Mouse (Mus musculus) midbrain, embryonic 10.5 days (tissue): ENCODE measurements around the gene Mrps5. TPM values are rescaled to one million over a fixed set of nuclear protein-coding genes. Genes with fewer than 3 reads are reported as not detected.

Experiments used
- DNase-seq: peaks from one replicate; pipeline ENCODE4 v3.0.0-alpha.2; 2017; ENCODE audit warnings: low spot score
- H3K27ac ChIP-seq: fragments of 300-500 bp; sonication (generic); replicated peaks from 2 replicates; pipeline ENCODE4 v1.5.1; 2016; ENCODE audit warnings: mild to moderate bottlenecking
- H3K27me3 ChIP-seq: fragments of 300-500 bp; sonication (generic); 2 replicates; pipeline ENCODE4 v1.6.1; 2016; ENCODE audit warnings: low read depth, mild to moderate bottlenecking; ENCODE audit not compliant: poor library complexity, severe bottlenecking
- H3K36me3 ChIP-seq: fragments of 300-500 bp; sonication (generic); 2 replicates; pipeline ENCODE4 v1.6.1; 2016; ENCODE audit warnings: mild to moderate bottlenecking, moderate library complexity
- H3K4me1 ChIP-seq: fragments of 300-500 bp; sonication (generic); 2 replicates; pipeline ENCODE4 v1.6.1; 2016
- H3K4me3 ChIP-seq: fragments of 300-500 bp; sonication (generic); 2 replicates; pipeline ENCODE4 v1.5.1; 2016; ENCODE audit warnings: mild to moderate bottlenecking, moderate library complexity
- H3K9me3 ChIP-seq: fragments of 300-500 bp; sonication (generic); replicated peaks from 2 replicates; pipeline ENCODE4 v1.6.1; 2016; ENCODE audit warnings: mild to moderate bottlenecking
- WGBS: fragments of 180-500 bp; shearing (Covaris S2); methylation state at CpG from one replicate; pipeline ENCODE4 v1.1.7; 2016; 5-methylcytosine and 5-hydroxymethylcytosine counted together
- polyA plus RNA-seq: library from polyadenylated mRNA; unstranded; fragments of >200 nt; fragmentation: Nextera tagmentation; extraction: Ambion mirVana; gene quantifications from 2 replicates; pipeline ENCODE4 v1.2.1, GENCODE M21; 2016

The Mrps5 gene
- polyA plus RNA-seq, 1 experiment from 2014 or later = 169 TPM

DNA sequence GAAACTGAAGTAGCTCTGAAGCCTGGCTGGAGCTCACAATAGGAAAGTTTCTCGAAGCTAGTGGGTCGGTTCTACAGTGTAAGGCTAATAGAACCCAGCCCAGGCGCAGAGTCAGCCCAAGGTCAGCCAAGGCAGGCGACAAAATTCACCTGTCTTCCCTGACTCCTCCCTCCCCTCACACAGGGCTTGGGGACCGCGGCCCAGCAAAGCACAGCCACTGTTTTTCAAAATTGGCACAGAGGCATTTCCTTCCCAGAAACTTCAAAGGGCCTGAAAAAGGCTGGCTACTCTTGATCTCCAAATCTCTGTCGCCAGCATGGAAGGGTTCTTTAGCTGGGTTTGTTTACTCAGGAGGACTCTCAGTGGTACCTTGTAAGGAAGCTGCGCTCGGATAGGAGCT, 68.4 kb downstream of the Mrps5 start:
- 7% methylated on average over 9 of the region's 9 CpGs for WGBS
- Histone ChIP-seq H3K9me3 (no peaks in the 10 kb centered on the region), H3K27me3 (peaks cover 77% of the 10 kb centered on the region), H3K4me3 (peak overlapping the region; percentile 62), H3K27ac (no peak overlapping the region), H3K4me1 (peaks cover 16% of the 10 kb centered on the region), H3K36me3 (no peaks in the 10 kb centered on the region)
- peak; percentile 12 for DNase-seq

- peaks cover 16% of the 10 kb centered on the region for H3K4me1 ChIP-seq
- WGBS = under 1% methylated on average over 43 of the region's 43 CpGs
- peak; percentile 77 for DNase-seq
- no peaks in the 10 kb centered on the region for H3K36me3 ChIP-seq
- H3K9me3 ChIP-seq = no peaks in the 10 kb centered on the region
- peaks cover 77% of the 10 kb centered on the region for H3K27me3 ChIP-seq
- peak within 1 kb of the TSS; percentile 46; the same call in 1 of the 2 replicates for H3K27ac ChIP-seq
- H3K4me3 ChIP-seq = peak within 1 kb of the TSS; percentile 62
These were observed 69.2 kb downstream of the Mrps5 start, which contains the start of gene Mal for GRCm38 (mm10) chr2:127656086-127656720. Gene Mal, minus strand, starts transcription at chr2:127656695.

Other genes with a start within 250 kb of the Mrps5 start
- not detected in 2 replicates for gene Astl, start 248.6 kb upstream of the Mrps5 start, polyA plus RNA-seq
- gene Adra2b, start 224.0 kb upstream of the Mrps5 start, polyA plus RNA-seq = 2.6 and 2.8 TPM in 2 replicates
- 0.10 and 0.29 TPM in 2 replicates for gene Gpat2, start 162.0 kb upstream of the Mrps5 start, polyA plus RNA-seq
- gene Fahd2a, start 142.7 kb upstream of the Mrps5 start, polyA plus RNA-seq = 23.0 and 27.7 TPM in 2 replicates
- gene Kcnip3, start 65.1 kb upstream of the Mrps5 start, polyA plus RNA-seq = 1.8 and 2.6 TPM in 2 replicates
- 0.28 and 0.43 TPM in 2 replicates for gene Prom2, start 45.8 kb upstream of the Mrps5 start, polyA plus RNA-seq
- gene Zfp661, start 128 bp upstream of the Mrps5 start, polyA plus RNA-seq = 7.6 and 9.6 TPM in 2 replicates
- 0.62 and 1.0 TPM in 2 replicates for gene Mal, start 69.5 kb downstream of the Mrps5 start, polyA plus RNA-seq
- 0.56 and 0.93 TPM in 2 replicates for gene Mall, start 142.7 kb downstream of the Mrps5 start, polyA plus RNA-seq
- gene Nphp1, start 201.7 kb downstream of the Mrps5 start, polyA plus RNA-seq = 42.2 and 45.1 TPM in 2 replicates
- 26.5 and 30.3 TPM in 2 replicates for gene Mtln, start 205.3 kb downstream of the Mrps5 start, polyA plus RNA-seq
- gene Bub1, start 244.6 kb downstream of the Mrps5 start, polyA plus RNA-seq = 100 and 109 TPM in 2 replicates